Mouse (Mus musculus) CD8-positive naive resting alpha-beta T cell, adult 2 months (primary cell): Measurements from ENCODE around the gene Zfp146.
"Not testable (repeated sequence)": the region's sequence is repeated elsewhere in the genome, so short reads cannot be mapped to it uniquely, and the experiment has no call there.

Experiments used
- DNase-seq, 2 experiments: peaks; one replicate each; pipeline ENCODE4 v3.0.0; 2022; ENCODE audit warnings: low read depth in 2 of 2, low spot score in 2 of 2

The Zfp146 gene

DNA sequence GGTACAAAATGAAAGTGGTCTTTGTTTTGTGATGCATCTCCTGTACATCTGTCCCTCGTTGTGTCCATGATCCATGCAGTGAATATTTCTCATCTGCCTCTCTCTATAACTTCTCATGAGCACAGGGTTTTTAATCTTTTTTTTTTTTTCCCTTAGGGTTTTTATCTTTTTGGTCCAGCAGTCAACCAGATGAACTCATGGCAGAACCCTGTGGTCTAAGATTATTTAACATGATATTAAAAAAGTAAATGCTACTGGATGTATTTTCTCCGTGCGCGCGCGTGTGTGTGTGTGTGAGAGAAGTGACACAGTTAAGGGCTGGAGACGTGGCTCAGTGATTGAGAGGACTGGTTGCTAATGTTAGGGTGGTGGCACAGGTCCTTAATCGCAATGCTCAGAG, 39.6 kb downstream of the Zfp146 start:
- no peak for DNase-seq

DNA sequence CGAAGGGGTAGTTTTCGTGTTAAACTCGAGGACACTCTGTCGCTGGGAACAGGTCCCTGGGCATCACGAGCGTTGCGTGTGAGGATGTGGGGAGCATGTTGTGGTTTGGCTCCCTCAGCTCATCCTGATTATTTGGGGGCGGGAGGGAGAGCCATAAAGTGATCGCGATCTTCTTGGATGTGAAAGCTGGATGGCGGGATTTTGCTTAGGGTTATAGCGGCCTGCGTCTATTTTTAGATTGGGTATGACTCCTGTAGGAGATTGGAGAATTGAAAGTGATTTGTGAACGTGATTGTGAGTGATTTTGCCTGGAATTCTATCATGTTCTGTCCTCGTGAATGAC, 47.4 kb downstream of the Zfp146 start:
- DNase-seq: no peak

GRCm38 (mm10) chr7:30121308-30122187, 48.0 kb downstream of the Zfp146 start, which contains the start of gene Zfp382:
Zfp382 (plus strand) TSS chr7:30121942.
- DNase-seq: peak; percentile 82 to 86

- not testable (repeated sequence) for DNase-seq
These were observed 51.6 kb downstream of the Zfp146 start for GRCm38 (mm10) chr7:30117935-30118334.

- DNase-seq: no peak
These were observed 53.5 kb downstream of the Zfp146 start for GRCm38 (mm10) chr7:30116076-30116475.
